Mouse (Mus musculus) CH12.LX (cell line): ENCODE data around the gene Fmo3. TPM values are rescaled to one million over a fixed set of nuclear protein-coding genes. Genes with fewer than 3 reads are reported as not detected.

ENCODE experiments used
- DNase-seq: peaks from one replicate; pipeline ENCODE4 v3.0.0-alpha.2; 2013; ENCODE audit errors: extremely low read depth
- H3K27ac ChIP-seq: 2 replicates; pipeline ENCODE4 v1.5.1; 2012; ENCODE audit warnings: low read depth, mild to moderate bottlenecking, control low read depth, moderate library complexity; ENCODE audit not compliant: insufficient read depth
- H3K27me3 ChIP-seq: replicated peaks from 2 replicates; pipeline ENCODE3; 2012; ENCODE audit warnings: inconsistent platforms
- H3K36me3 ChIP-seq, 2 experiments: replicated peaks in 1 of 2; 2 replicates each; pipeline versions ENCODE3 to v1.6.1; 2012; ENCODE audit warnings: inconsistent platforms in 1 of 2, low read length in 1 of 2, mild to moderate bottlenecking in 1 of 2, mixed read lengths in 1 of 2, moderate library complexity in 1 of 2; ENCODE audit not compliant: control insufficient read depth in 1 of 2, insufficient read depth in 1 of 2
- H3K4me1 ChIP-seq, 2 experiments: 2 replicates each; pipeline ENCODE4 v1.6.1; 2012; ENCODE audit warnings: inconsistent platforms in 1 of 2, moderate library complexity in 1 of 2; ENCODE audit not compliant: insufficient read depth in 2 of 2, control insufficient read depth in 1 of 2
- H3K4me2 ChIP-seq: 2 replicates; pipeline ENCODE4 v1.6.1; 2012; ENCODE audit warnings: low read depth, mild to moderate bottlenecking, control low read depth; ENCODE audit not compliant: poor library complexity, insufficient read depth, severe bottlenecking
- H3K4me3 ChIP-seq, 3 experiments: fragments of 150-350 bp in 1 of 3; sonication (generic) in 1 of 3; replicated peaks in 1 of 3; 2 replicates each; pipeline versions ENCODE3 to v1.5.1; 2011 to 2012; ENCODE audit warnings: low read depth in 2 of 3, low read length in 2 of 3, mild to moderate bottlenecking in 2 of 3, moderate library complexity in 2 of 3, control low read depth in 1 of 3, improper control_type of control experiment in 1 of 3, inconsistent platforms in 1 of 3, mixed read lengths in 1 of 3; ENCODE audit not compliant: poor library complexity in 1 of 3
- H3K79me2 ChIP-seq: replicated peaks from 2 replicates; pipeline ENCODE4 v1.6.1; 2012; ENCODE audit warnings: mild to moderate bottlenecking, moderate library complexity; ENCODE audit not compliant: control insufficient read depth, poor library complexity, insufficient read depth, severe bottlenecking; ENCODE audit errors: extremely low read depth
- H3K9ac ChIP-seq: 2 replicates; pipeline ENCODE4 v1.6.1; 2012; ENCODE audit warnings: low read depth, mild to moderate bottlenecking, control low read depth, moderate library complexity; ENCODE audit not compliant: insufficient read depth
- H3K9me3 ChIP-seq: replicated peaks from 2 replicates; pipeline ENCODE3; 2012; ENCODE audit warnings: low read length, inconsistent platforms, mixed read lengths
- CHD2 ChIP-seq: IDR thresholded peaks from 2 replicates; pipeline ENCODE4 v1.6.1; 2011; ENCODE audit warnings: low read length, improper control_type of control experiment
- GABPA ChIP-seq: IDR thresholded peaks from 2 replicates; pipeline ENCODE4 v1.6.1; 2012; ENCODE audit warnings: low read depth, low read length, improper control_type of control experiment, inconsistent platforms; ENCODE audit not compliant: insufficient replicate concordance
- JUN ChIP-seq: IDR thresholded peaks from 2 replicates; pipeline ENCODE4 v1.6.1; 2011; ENCODE audit warnings: low read depth, mild to moderate bottlenecking, low read length, improper control_type of control experiment, moderate library complexity; ENCODE audit not compliant: insufficient read depth
- MAZ ChIP-seq: IDR thresholded peaks from 2 replicates; pipeline ENCODE4 v1.6.1; 2012; ENCODE audit warnings: low read depth, mild to moderate bottlenecking, inconsistent platforms, low read length, improper control_type of control experiment, moderate library complexity
- MXI1 ChIP-seq: IDR thresholded peaks from 2 replicates; pipeline ENCODE4 v1.6.1; 2011; ENCODE audit warnings: mild to moderate bottlenecking, low read depth, low read length, improper control_type of control experiment
- NELFE ChIP-seq: IDR thresholded peaks from 2 replicates; pipeline ENCODE4 v1.6.1; 2011; ENCODE audit warnings: low read depth, low read length, improper control_type of control experiment
- TBP ChIP-seq: conservative IDR thresholded peaks from 2 replicates; pipeline ENCODE4 v1.6.1; 2011; ENCODE audit warnings: low read depth, low read length, improper control_type of control experiment
- USF1 ChIP-seq: IDR thresholded peaks from 2 replicates; pipeline ENCODE4 v1.6.1; 2014; ENCODE audit warnings: low read depth, mild to moderate bottlenecking, inconsistent platforms, low read length, improper control_type of control experiment
- ZKSCAN1 ChIP-seq: IDR thresholded peaks from 2 replicates; pipeline ENCODE4 v1.6.1; 2012; ENCODE audit warnings: low read depth, inconsistent platforms, low read length, improper control_type of control experiment, borderline replicate concordance
- ZMIZ1 ChIP-seq: IDR thresholded peaks from 2 replicates; pipeline ENCODE4 v1.6.1; 2012; ENCODE audit warnings: low read depth, mild to moderate bottlenecking, inconsistent platforms, low read length, improper control_type of control experiment
- dilution Hi-C: fragments of 300-500 bp; cut with MboI; formaldehyde crosslinking; loops from 2 replicates; pipeline ENCODE4 v1.14.3; 2020; ENCODE audit warnings: low sequenced_read_pairs; ENCODE audit not compliant: extremely low pct_unique_long_range_greater_than_20kb, extremely low pct_ligation_motif_present
- in situ Hi-C: fragments of 300-500 bp; cut with MboI; formaldehyde crosslinking; loops from 3 replicates; pipeline ENCODE4 v1.14.3; 2019; ENCODE audit warnings: low sequenced_read_pairs, low pct_ligation_motif_present, low pct_unique_long_range_greater_than_20kb, mixed read lengths
- polyA plus RNA-seq: library from polyadenylated mRNA; unstranded; fragments of >175 nt; gene quantifications from 2 replicates; pipeline ENCODE4 v1.2.1, GENCODE M21; 2012; ENCODE audit warnings: low read depth; ENCODE audit not compliant: insufficient read length
- total RNA-seq, 2 experiments: library from RNA; depleted of rRNA; stranded (reverse); fragments of 300-350 nt in 1 of 2; fragments of >200 nt in 1 of 2; gene quantifications; 2 replicates each; pipeline ENCODE4 v1.2.3; 2012 to 2014

Gene Fmo3
- total and polyA plus RNA-seq, 3 experiments = not detected

- H3K27ac ChIP-seq = no peak overlapping the region
- dilution Hi-C loops = no loop called here
- H3K27me3 ChIP-seq = no peaks in the 10 kb centered on the region
- TF ChIP-seq GABPA = no peak
- no peak for TF ChIP-seq TBP
- TF ChIP-seq, all 38 proteins: peak for 0
- H3K79me2 ChIP-seq = no peaks in the 10 kb centered on the region
- H3K4me2 ChIP-seq = no peak overlapping the region
- H3K36me3 ChIP-seq = no peaks in the 10 kb centered on the region
- no peak overlapping the region for H3K9ac ChIP-seq
- in situ Hi-C loops = no loop called here
- H3K4me3 ChIP-seq = no peak overlapping the region
- H3K4me1 ChIP-seq = no peaks in the 10 kb centered on the region
- H3K9me3 ChIP-seq = no peaks in the 10 kb centered on the region
- no peak for DNase-seq
These were observed 3.2 kb upstream of the Fmo3 start for GRCm38 (mm10) chr1:162987546-162987945.

GRCm38 (mm10) chr1:162986777-162987176, 2.4 kb upstream of the Fmo3 start:
- Histone ChIP-seq H3K27ac (no peak overlapping the region), H3K4me3 (no peak overlapping the region), H3K4me2 (no peak overlapping the region), H3K27me3 (no peaks in the 10 kb centered on the region), H3K79me2 (no peaks in the 10 kb centered on the region), H3K36me3 (no peaks in the 10 kb centered on the region), H3K9me3 (no peaks in the 10 kb centered on the region), H3K9ac (no peak overlapping the region), H3K4me1 (no peaks in the 10 kb centered on the region)
- in situ Hi-C loops (no loop called here), dilution Hi-C loops (no loop called here)
- no peak for DNase-seq
- TF ChIP-seq TBP (no peak), NELFE (no peak), MAZ (no peak), MXI1 (no peak), ZKSCAN1 (no peak), JUN (no peak), ZMIZ1 (no peak), USF1 (no peak)

- dilution Hi-C loops = no loop called here
These were observed 1.9 kb upstream of the Fmo3 start for GRCm38 (mm10) chr1:162986121-162986748.

More at GRCm38 (mm10) chr1:162986121-162986748, 1.9 kb upstream of the Fmo3 start:
- no peak for TF ChIP-seq CHD2
- Histone ChIP-seq H3K4me3 (no peak overlapping the region), H3K9ac (no peak overlapping the region), H3K79me2 (no peaks in the 10 kb centered on the region), H3K36me3 (no peaks in the 10 kb centered on the region), H3K27me3 (no peaks in the 10 kb centered on the region), H3K4me1 (no peaks in the 10 kb centered on the region), H3K27ac (no peak overlapping the region), H3K4me2 (no peak overlapping the region), H3K9me3 (no peaks in the 10 kb centered on the region)
- in situ Hi-C loops = no loop called here
- DNase-seq = no peak
